Mouse (Mus musculus): ENCODE data around the gene Osgin1.

DNA sequence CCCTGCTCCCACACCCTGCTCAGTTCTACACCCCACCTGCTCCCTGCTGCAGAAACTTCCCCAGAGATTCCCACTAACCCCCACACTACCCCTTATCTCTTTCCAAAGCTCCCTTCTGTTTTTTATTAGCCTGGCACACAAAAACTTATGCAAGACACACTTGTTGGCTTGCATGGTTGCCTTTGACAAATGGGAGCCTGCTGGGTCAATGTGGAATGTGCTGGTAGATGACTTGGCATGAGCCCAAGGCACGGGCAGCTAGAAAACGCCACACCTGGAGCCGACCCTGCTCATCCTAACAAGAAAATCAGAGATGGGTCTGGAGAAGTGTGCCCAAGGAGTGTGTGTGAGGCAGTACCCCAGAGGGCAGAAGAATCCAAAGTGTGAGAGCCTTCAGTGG is 4.4 kb upstream of the Osgin1 start:
- TF ChIP-seq CTCF (IDR thresholded peaks at IDR 0.05; ENCODE audit: low read depth, low read length) (no peak), EP300 (IDR thresholded peaks at IDR 0.05; ENCODE audit: insufficient read depth, low read depth, low read length) (no peak)
